Mouse (Mus musculus) urinary bladder, adult 18-20 months (tissue): Measurements from ENCODE around the gene Rbm48.

Experiments
- DNase-seq, 2 experiments: peaks; one replicate each; pipeline ENCODE4 v3.0.0; 2022; ENCODE audit warnings: low spot score in 2 of 2, mixed read lengths in 2 of 2

The Rbm48 gene

GRCm38 (mm10) chr5:3551481-3551880, 44.9 kb downstream of the Rbm48 start:
- no peak for DNase-seq

- no peak for DNase-seq
Measured at GRCm38 (mm10) chr5:3546226-3546625, 50.2 kb downstream of the Rbm48 start.

- DNase-seq, result no peak
Measured at GRCm38 (mm10) chr5:3544480-3544769, 52.0 kb downstream of the Rbm48 start.

- peak; percentile 89 to 99 for DNase-seq
Measured at GRCm38 (mm10) chr5:3543629-3544479, 52.5 kb downstream of the Rbm48 start, which contains the start of gene Fam133b. Gene Fam133b (plus strand): TSS chr5:3543833.

GRCm38 (mm10) chr5:3541871-3542270, 54.5 kb downstream of the Rbm48 start:
- DNase-seq, result no peak

GRCm38 (mm10) chr5:3538505-3539472, 57.6 kb downstream of the Rbm48 start:
- no peak for DNase-seq

GRCm38 (mm10) chr5:3536592-3537212, 59.7 kb downstream of the Rbm48 start:
- no peak for DNase-seq
